Mouse (Mus musculus): ENCODE measurements around the gene Ahdc1. TPM values are rescaled to one million over a fixed set of nuclear protein-coding genes. Genes with fewer than 3 reads are reported as not detected.
A peak's percentile ranks its signal among the peaks of the same experiment; 100 is the strongest.
"Not testable (repeated sequence)": the region's sequence is repeated elsewhere in the genome, so short reads cannot be mapped to it uniquely, and the experiment has no call there.

Ahdc1 gene
- total RNA-seq, 2 experiments from 2014 or later: 88.6 to 96.3 TPM

GRCm38 (mm10) chr4:132988581-132989355 is 22.3 kb upstream of the Ahdc1 start:
- no peak for DNase-seq (ENCODE audit: low spot score in 2 of 2)

GRCm38 (mm10) chr4:132993553-132993952 is 17.5 kb upstream of the Ahdc1 start:
- no peak for DNase-seq (ENCODE audit: low spot score in 2 of 2)

- no peak for DNase-seq (ENCODE audit: low spot score in 2 of 2)
These were observed 13.4 kb upstream of the Ahdc1 start for GRCm38 (mm10) chr4:132997469-132998237.

- DNase-seq (ENCODE audit: low spot score in 2 of 2): no peak
These were observed 8.2 kb upstream of the Ahdc1 start for GRCm38 (mm10) chr4:133002896-133003295.

GRCm38 (mm10) chr4:133003316-133004018 is 7.6 kb upstream of the Ahdc1 start:
- peak in 1 of 2 experiments; percentile 52 for DNase-seq (ENCODE audit: low spot score in 2 of 2)

- DNase-seq (ENCODE audit: low spot score in 2 of 2): peak; percentile 78 to 88
These were observed 5.8 kb upstream of the Ahdc1 start for GRCm38 (mm10) chr4:133005233-133005632.

GRCm38 (mm10) chr4:133005885-133006451 is 5.1 kb upstream of the Ahdc1 start:
- DNase-seq (ENCODE audit: low spot score in 2 of 2): not testable (repeated sequence)

- no peak for DNase-seq (ENCODE audit: low spot score in 2 of 2)
These were observed 3.3 kb upstream of the Ahdc1 start for GRCm38 (mm10) chr4:133007513-133008380.

GRCm38 (mm10) chr4:133009131-133009530 is 1.9 kb upstream of the Ahdc1 start:
- DNase-seq (ENCODE audit: low spot score in 2 of 2): no peak

GRCm38 (mm10) chr4:133009676-133010075 is 1.4 kb upstream of the Ahdc1 start:
- no peak for DNase-seq (ENCODE audit: low spot score in 2 of 2)

- DNase-seq (ENCODE audit: low spot score in 2 of 2): no peak
These were observed 449 bp upstream of the Ahdc1 start for GRCm38 (mm10) chr4:133010611-133011010.

GRCm38 (mm10) chr4:133011821-133012775 is 1.0 kb downstream of the Ahdc1 start:
- peak in 1 of 2 experiments; percentile 53 for DNase-seq (ENCODE audit: low spot score in 2 of 2)

GRCm38 (mm10) chr4:133012776-133013265 is 1.8 kb downstream of the Ahdc1 start:
- DNase-seq (ENCODE audit: low spot score in 2 of 2): peak in 1 of 2 experiments; percentile 62

GRCm38 (mm10) chr4:133013266-133013891 is 2.3 kb downstream of the Ahdc1 start:
- peak; percentile 59 to 79 for DNase-seq (ENCODE audit: low spot score in 2 of 2)

- no peak for DNase-seq (ENCODE audit: low spot score in 2 of 2)
These were observed 3.0 kb downstream of the Ahdc1 start for GRCm38 (mm10) chr4:133014088-133014487.

GRCm38 (mm10) chr4:133014896-133015709 is 4.0 kb downstream of the Ahdc1 start:
- no peak for DNase-seq (ENCODE audit: low spot score in 2 of 2)
